Mouse (Mus musculus): ENCODE measurements around the gene 1700012P22Rik.

The 1700012P22Rik gene

DNA sequence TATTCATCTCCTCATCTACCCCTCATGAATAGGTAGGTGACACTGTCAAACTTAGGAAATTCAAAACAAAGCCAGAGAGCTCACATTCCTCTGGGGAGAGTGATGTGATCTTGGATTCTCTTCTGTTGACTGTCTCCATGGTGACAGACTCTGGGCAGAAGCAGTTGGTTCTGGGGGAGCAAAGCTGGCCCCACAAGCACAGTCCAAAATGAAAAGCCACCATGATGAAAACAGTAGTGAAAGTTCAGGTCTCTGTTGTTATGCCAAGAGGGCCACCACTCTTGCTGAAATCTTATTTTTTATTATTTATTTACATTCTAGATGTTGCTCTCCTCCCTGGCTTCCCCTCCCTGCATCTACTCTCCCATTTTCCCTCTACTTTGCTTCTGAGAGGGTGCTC, at the start of gene 1700012P22Rik:
1700012P22Rik (minus strand) TSS at position 101 of the 400 bp plus-strand sequence.
- DNase-seq (ENCODE audit: low read depth), result no peak

GRCm38 (mm10) chr4:144468091-144468490, 29.5 kb upstream of the 1700012P22Rik start:
- DNase-seq (ENCODE audit: low read depth), result no peak

- DNase-seq (ENCODE audit: low read depth), result no peak
Measured at GRCm38 (mm10) chr4:144465206-144465605, 26.6 kb upstream of the 1700012P22Rik start.

- DNase-seq (ENCODE audit: low read depth), result no peak
Measured at GRCm38 (mm10) chr4:144463656-144464055, 25.1 kb upstream of the 1700012P22Rik start, which contains the start of gene Aadacl3. Aadacl3 (minus strand) TSS chr4:144463756.

DNA sequence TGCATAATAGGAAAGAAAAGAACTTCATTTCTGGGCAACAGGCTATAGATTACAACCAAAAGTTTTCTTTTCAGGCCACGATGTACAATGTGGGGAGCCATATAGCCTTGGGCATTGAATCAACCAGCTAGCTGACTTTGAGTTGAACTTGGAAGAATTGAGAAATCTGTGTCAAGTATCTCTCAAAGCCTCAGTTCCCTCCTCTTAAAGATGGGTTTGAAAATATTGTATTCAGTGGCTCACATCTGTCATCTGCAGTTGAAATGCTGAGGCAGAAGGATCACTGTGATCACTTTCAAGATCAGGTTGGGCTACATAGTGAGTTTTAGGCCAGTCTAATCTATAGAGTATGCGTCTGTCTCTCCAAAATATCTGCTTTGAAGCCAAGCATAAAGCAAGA, 14.6 kb upstream of the 1700012P22Rik start, which contains the start of gene Gm9944:
Gm9944 (minus strand) TSS at position 101 of the 400 bp plus-strand sequence.
- DNase-seq (ENCODE audit: low read depth), result no peak

- no peak for DNase-seq (ENCODE audit: low read depth)
Measured at GRCm38 (mm10) chr4:144448546-144448945, 10.0 kb upstream of the 1700012P22Rik start.

DNA sequence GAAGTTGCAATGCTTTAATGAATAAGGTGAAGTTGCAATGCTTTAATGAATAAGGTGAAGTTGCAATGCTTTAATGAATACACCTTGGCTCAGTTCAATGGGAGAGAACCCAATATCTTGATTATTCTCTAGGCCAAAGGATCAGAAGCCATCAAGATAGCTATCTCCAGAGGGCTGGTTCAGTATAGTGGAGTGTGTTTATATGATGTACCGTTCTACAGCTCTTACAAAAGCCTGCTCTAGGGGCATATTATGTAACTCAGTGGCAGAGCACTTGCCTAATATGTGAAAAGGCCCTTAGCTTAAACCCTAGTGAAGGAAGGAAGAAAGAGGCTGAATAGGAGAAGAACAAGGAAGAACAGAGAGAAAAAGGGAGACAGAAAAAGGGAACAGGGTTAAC, 3.0 kb upstream of the 1700012P22Rik start:
- no peak for DNase-seq (ENCODE audit: low read depth)

GRCm38 (mm10) chr4:144441095-144441494, 2.5 kb upstream of the 1700012P22Rik start:
- no peak for DNase-seq (ENCODE audit: low read depth)

- no peak for DNase-seq (ENCODE audit: low read depth)
Measured at GRCm38 (mm10) chr4:144433216-144433615, 5.4 kb downstream of the 1700012P22Rik start.

- DNase-seq (ENCODE audit: low read depth), result no peak
Measured at GRCm38 (mm10) chr4:144430723-144431122, 7.8 kb downstream of the 1700012P22Rik start.

DNA sequence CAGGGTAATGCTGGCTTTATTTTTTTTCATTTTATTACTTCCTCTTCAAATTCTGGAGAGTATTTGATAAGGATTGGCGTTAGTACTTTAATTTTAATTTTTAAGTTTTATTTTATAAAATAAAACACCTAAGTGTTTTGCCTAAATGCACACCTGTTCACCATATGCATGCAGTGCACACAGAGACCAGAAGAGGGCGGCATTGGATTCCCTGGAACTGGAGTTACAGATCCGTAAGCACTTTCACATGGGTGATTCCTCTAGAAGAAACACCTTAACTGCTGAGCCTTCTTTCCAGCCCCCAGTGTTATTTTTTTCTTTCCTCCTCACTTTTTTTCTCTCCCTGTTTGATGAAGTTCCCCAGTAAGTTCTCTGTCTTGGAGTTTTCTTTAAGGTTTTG, 9.7 kb downstream of the 1700012P22Rik start:
- DNase-seq (ENCODE audit: low read depth), result no peak

GRCm38 (mm10) chr4:144424590-144424989, 14.0 kb downstream of the 1700012P22Rik start:
- no peak for DNase-seq (ENCODE audit: low read depth)

DNA sequence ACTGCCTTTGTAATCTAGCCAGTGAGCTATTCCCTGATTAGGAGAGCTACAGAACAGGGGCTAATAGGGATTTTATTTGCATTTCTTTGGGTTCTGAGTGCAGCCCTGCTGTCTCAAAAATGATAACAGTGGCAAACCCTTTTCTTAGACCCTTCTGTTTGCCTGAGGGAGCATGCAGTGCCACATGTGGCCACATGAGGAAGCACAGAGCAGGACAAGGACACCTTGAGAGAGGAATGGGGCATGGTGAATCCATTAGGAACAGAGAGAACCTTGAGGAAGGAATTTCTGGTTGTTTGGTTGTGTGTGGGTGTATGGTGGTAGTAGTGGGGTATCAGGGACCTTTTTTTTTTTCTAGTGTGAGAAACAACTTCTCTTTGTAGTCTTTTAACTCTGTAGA, 17.9 kb downstream of the 1700012P22Rik start:
- DNase-seq (ENCODE audit: low read depth), result no peak

DNA sequence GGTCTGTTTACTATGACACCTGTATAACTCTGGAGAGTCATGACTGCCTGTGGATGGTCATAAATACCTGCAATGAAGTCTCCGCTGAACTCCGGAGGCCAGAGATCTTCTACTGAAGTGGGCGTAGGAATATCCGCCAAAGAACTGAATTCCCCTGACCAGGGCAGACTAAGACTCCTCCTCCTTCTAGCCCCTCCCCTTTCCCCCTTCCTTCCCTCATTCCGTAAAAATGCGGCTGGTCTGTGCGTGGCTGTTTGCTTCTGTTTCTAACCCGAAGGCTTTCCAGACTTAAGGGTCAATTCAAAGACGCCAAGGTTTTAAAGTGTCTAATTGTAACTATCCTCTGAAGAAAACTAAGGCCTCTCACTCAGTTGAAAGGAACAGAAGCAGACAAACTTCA, 30.3 kb downstream of the 1700012P22Rik start, which contains the start of gene Pramef12:
Pramef12 (minus strand) TSS at position 175 of the 400 bp plus-strand sequence.
- no peak for DNase-seq (ENCODE audit: low read depth)

GRCm38 (mm10) chr4:144406261-144406660, 32.3 kb downstream of the 1700012P22Rik start:
- no peak for DNase-seq (ENCODE audit: low read depth)

DNA sequence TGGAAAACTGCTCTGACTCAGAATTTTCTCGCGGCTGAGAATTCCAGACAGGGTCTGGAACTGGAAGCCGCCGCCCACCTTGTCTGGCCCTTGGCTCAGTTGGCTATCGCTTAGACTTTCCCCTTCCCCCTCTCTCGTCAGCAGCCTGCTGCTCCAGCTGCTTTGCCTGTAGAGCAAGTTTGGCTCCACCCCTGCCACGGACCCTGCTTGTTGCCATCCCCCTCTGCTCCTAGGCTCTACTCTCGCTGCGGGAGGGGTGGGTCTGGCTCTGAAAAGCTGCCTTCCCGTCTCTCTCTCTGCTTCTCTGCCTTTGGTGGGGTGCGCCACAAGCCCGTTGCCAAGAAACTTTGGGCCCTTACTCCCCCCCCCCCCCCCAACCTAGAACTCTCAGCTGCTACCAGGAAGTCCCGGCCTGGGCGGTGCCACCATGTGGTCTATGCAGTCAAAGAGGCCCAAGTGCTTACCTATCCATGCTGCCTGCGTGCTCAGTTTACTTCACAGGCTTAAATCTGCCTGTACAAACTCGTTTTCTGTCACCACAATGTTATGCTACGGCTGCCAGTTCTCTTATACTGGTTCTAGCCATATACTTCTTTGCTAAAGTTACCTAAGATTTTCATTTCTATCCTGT, 34.0 kb downstream of the 1700012P22Rik start:
- no peak for DNase-seq (ENCODE audit: low read depth)

- no peak for DNase-seq (ENCODE audit: low read depth)
Measured at GRCm38 (mm10) chr4:144402712-144403111, 35.9 kb downstream of the 1700012P22Rik start.

GRCm38 (mm10) chr4:144396316-144396715, 42.3 kb downstream of the 1700012P22Rik start:
- DNase-seq (ENCODE audit: low read depth), result no peak

DNA sequence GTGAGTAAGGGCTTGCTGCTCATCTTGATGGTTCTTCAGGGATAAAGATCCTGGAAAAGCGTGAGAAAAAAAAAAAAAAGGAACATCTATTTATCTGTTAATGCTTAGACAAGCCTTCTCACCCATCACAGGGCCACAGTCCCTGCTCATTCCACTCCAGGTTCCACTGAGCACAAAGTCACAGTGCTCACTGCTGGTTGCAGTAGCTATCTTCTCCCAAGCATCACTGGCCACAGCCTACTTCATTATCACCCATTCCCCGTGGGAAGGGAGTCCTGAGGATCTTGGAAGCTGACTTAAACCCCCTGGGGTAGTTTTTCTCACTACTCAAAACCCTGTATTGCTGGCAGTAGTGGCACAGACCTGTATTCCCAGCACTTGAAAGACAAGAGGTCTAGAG, 60.7 kb downstream of the 1700012P22Rik start, which contains the start of gene Pramef20:
Pramef20 (minus strand) TSS at position 23 of the 400 bp plus-strand sequence.
- DNase-seq (ENCODE audit: low read depth), result no peak
